Mouse (Mus musculus) erythroblast, embryonic 14.5 days (primary cell): ENCODE results near the gene Tgfbi.

ENCODE experiments used
- GATA1 ChIP-seq: IDR thresholded peaks from 2 replicates; pipeline ENCODE4 v1.6.1; 2012; ENCODE audit warnings: low read length, inconsistent platforms, mixed read lengths
- TAL1 ChIP-seq: IDR thresholded peaks from 3 replicates; pipeline ENCODE4 v1.6.1; 2012; ENCODE audit warnings: low read length, inconsistent platforms, mixed read lengths

- TF ChIP-seq GATA1 (no peak), TAL1 (no peak)
Observed at GRCm38 (mm10) chr13:56634139-56634615, 24.9 kb downstream of the Tgfbi start.
